Mouse (Mus musculus): Measurements from ENCODE around the gene Ndufs5. TPM values are rescaled to one million over a fixed set of nuclear protein-coding genes. Genes with fewer than 3 reads are reported as not detected.
A peak's percentile ranks its signal among the peaks of the same experiment; 100 is the strongest.

Ndufs5 gene
- polyA plus RNA-seq, 1 experiment from 2014 or later = 304 TPM

DNA sequence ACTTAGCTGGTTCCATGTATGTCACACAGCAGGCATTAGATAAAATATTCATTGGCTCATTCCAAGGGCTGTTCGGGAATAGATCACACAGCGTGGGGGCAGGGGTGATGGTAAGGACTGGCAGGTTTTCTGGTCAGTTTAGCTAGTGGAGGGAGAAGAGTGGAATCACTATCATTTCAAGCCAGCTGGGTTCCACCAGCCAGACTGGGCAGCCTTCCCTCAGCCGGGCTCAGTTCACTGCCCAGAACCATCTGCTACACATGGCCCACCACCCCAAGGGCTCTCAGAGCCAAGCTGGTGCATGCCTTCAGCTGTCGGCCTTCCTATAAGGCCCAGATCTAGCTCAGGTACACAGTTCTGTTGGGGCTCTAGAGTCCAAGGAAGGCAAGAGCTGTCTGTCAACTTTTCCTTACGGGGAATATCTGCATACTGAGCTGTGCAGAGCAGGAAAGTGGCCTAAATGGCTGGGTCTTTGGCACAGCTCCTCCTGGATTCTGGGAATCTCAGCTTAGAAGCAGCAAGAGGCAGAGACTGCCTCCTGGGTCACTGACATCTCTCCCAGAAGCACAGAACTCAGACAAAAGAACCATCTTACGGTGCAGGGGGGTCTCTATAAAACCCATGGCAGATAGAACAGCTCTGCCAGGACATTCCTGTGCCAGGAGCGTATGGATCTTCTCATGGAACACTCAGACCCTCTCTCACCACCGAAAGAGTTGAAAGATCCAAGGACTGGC is 32.3 kb downstream of the Ndufs5 start:
- H3K9ac ChIP-seq = no peak overlapping the region
- H3K27ac ChIP-seq = no peak overlapping the region
- H3K36me3 ChIP-seq = no peaks in the 10 kb centered on the region
- peaks cover 12% of the 10 kb centered on the region; the same call in 1 of the 2 replicates for H3K4me1 ChIP-seq (replicated peaks)
- H3K27me3 ChIP-seq (replicated peaks) = peaks cover 2% of the 10 kb centered on the region; the same call in 1 of the 2 replicates
- no peak overlapping the region for H3K4me3 ChIP-seq (replicated peaks)
- peak overlapping the region; percentile 100 for H3K4me2 ChIP-seq (replicated peaks)
- ATAC-seq = no peak
- WGBS = 65% methylated on average over 8 of the region's 8 CpGs
- H3K9me3 ChIP-seq = no peaks in the 10 kb centered on the region

DNA sequence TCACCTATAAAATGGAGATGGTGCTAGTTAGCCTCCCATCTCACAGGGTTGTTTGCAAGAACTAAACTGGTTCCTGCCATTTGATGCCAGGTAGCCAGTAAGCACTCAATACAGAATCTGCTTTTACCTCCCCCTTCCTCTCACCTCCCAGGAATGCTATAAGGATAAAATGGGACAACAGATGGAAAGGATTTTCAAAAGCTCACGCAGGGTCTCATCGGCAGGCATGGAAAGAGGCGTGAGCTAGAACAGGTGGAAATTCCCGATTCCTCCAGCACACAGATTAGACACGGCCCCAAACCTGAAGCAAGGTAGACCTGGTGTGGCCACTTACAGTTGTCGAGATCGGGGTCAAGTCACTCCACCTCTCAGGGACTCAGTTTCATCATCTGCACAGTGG is 33.0 kb downstream of the Ndufs5 start:
- H3K36me3 ChIP-seq = no peaks in the 10 kb centered on the region
- WGBS = 86% methylated on average over 7 of the region's 7 CpGs
- peaks cover 2% of the 10 kb centered on the region; the same call in 1 of the 2 replicates for H3K27me3 ChIP-seq (replicated peaks)
- H3K9me3 ChIP-seq = no peaks in the 10 kb centered on the region
- no peak overlapping the region for H3K9ac ChIP-seq
- H3K4me1 ChIP-seq (replicated peaks) = peaks cover 12% of the 10 kb centered on the region; the same call in 1 of the 2 replicates
- no peak overlapping the region for H3K4me3 ChIP-seq (replicated peaks)
- no peak overlapping the region for H3K4me2 ChIP-seq (replicated peaks)
- ATAC-seq = no peak
- no peak overlapping the region for H3K27ac ChIP-seq

DNA sequence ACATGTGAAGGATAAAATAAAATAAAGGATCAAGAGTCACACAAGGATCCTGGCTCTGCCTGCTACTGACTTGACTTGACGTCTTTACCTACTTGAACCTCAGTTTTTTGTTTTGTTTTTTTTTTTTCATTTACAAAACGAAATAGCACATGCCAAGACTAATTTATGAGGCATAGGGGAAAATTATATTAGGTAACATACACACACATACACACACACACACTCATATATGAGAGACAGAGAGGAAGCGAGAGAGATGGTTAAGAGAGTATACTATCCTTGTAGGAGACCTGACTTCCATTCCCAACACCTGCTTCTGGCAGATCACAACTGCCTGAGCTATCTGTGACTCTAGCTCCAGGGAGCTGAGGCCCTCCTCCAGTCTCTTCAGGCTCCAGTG is 33.7 kb downstream of the Ndufs5 start, which contains the start of gene Macf1:
Macf1 (minus strand) TSS at position 101 of the 400 bp plus-strand sequence.
- no peak for ATAC-seq
- WGBS = 86% methylated on average over 3 of the region's 3 CpGs
- H3K36me3 ChIP-seq = no peaks in the 10 kb centered on the region

DNA sequence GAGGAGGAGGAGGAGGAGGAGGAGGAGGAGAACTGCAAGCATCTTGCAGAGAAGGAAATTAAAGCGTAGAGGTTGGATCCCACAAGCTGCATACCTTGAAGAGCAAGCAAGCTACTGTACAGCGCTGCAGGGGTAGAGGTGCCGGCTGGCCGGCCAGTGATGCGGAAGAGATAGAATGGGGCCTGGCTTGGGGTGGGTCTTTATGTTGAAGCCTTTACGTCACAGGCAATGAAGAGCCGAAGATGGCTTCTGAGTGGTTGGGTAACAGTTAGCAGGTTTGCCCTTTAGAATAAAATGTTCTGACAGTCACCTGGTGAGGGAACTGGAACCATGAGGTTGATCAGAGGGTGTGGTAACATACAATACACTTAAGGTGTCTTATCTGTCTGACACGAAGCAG is 35.7 kb downstream of the Ndufs5 start:
- WGBS = 86% methylated on average over 8 of the region's 8 CpGs
- ATAC-seq = no peak

More for the DNA sequence above, 33.7 kb downstream of the Ndufs5 start, which contains the start of gene Macf1:
- H3K4me3 ChIP-seq (replicated peaks) = no peak within 1 kb of the TSS
- no peaks in the 10 kb centered on the region for H3K9me3 ChIP-seq
- H3K9ac ChIP-seq = no peak within 1 kb of the TSS
- H3K27ac ChIP-seq = no peak within 1 kb of the TSS
- no peak within 1 kb of the TSS for H3K4me2 ChIP-seq (replicated peaks)
- H3K4me1 ChIP-seq (replicated peaks) = peaks cover 12% of the 10 kb centered on the region; the same call in 1 of the 2 replicates
- H3K27me3 ChIP-seq (replicated peaks) = peaks cover 2% of the 10 kb centered on the region; the same call in 1 of the 2 replicates

DNA sequence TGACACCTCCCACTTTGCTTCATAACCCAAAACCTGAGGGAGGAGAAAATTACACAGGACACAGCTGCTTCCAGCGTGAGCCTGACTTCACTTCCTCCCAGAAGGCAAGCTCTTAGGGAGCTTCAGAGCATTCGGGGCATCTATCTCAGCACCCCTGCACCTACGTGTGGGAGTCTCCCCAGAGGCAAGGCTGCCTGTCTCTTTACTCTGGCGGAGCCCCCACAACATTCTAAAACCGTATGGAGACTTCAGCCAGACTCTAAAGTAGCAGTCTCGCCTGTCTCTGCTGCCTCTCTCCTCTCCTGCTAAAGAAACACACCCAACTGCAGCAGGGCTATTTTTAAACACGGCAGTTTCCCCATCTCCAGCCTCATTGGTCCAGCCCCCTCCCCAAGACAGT is 37.0 kb downstream of the Ndufs5 start:
- Histone ChIP-seq H3K27ac (no peak overlapping the region), H3K4me3 (replicated peaks) (no peak overlapping the region), H3K4me2 (replicated peaks) (0 out of 2 replicates have a peak overlapping the region, but pooled peaks have one; percentile 4), H3K36me3 (no peaks in the 10 kb centered on the region), H3K9me3 (no peaks in the 10 kb centered on the region), H3K27me3 (replicated peaks) (peaks cover under 1% of the 10 kb centered on the region; the same call in 1 of the 2 replicates), H3K9ac (peak overlapping the region; percentile 28; the same call in 1 of the 2 replicates), H3K4me1 (replicated peaks) (no peaks in the 10 kb centered on the region)
- no peak for ATAC-seq
- WGBS = 43% methylated on average over 7 of the region's 7 CpGs

More for the DNA sequence above, 35.7 kb downstream of the Ndufs5 start:
- Histone ChIP-seq H3K27me3 (replicated peaks) (peaks cover 2% of the 10 kb centered on the region; the same call in 1 of the 2 replicates), H3K9ac (no peak overlapping the region), H3K9me3 (no peaks in the 10 kb centered on the region), H3K4me2 (replicated peaks) (no peak overlapping the region), H3K27ac (no peak overlapping the region), H3K4me1 (replicated peaks) (peaks cover 8% of the 10 kb centered on the region; the same call in 1 of the 2 replicates), H3K4me3 (replicated peaks) (no peak overlapping the region), H3K36me3 (no peaks in the 10 kb centered on the region)

DNA sequence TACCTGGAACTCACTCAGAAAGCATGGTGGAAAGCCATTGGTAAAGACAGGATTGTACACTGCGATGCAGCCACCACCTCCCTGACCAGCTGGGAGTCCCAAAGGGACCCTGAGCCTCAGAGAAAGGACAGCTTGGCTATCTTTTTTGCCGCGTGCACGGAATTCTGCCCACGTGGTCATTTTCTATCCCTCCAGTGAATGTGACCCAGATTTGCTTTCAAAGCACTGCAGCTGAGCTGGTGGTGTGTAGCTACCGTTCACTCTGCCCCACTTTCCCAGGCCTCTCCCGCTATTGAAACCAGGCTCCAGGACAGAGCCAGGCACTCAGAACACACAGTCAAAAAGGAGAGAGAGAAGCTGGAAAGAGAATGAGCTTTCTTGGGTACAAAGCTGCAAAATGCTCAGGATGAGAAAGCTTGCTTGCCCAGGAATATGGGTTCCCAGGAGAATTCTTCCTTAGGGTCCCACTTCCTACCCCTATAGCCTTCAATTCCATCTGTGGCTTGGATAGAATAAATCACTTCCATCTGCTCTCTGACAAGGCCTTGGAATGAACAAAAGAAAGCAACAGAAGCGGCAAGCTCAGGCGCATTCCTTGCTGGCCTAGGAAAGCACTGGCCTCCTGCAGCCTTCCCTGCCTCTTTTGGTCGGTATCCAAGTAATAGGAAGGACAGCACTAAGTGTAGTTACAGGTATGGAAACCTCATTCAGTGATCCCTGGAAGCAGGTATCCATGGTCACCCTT is 40.8 kb downstream of the Ndufs5 start:
- H3K4me1 ChIP-seq (replicated peaks) = no peaks in the 10 kb centered on the region
- 73% methylated on average over 10 of the region's 10 CpGs for WGBS
- H3K27ac ChIP-seq = no peak overlapping the region
- no peak overlapping the region for H3K4me2 ChIP-seq (replicated peaks)
- no peak for ATAC-seq
- H3K36me3 ChIP-seq = no peaks in the 10 kb centered on the region
- H3K4me3 ChIP-seq (replicated peaks) = no peak overlapping the region
- H3K27me3 ChIP-seq (replicated peaks) = no peaks in the 10 kb centered on the region
- H3K9me3 ChIP-seq = no peaks in the 10 kb centered on the region
- no peak overlapping the region for H3K9ac ChIP-seq

DNA sequence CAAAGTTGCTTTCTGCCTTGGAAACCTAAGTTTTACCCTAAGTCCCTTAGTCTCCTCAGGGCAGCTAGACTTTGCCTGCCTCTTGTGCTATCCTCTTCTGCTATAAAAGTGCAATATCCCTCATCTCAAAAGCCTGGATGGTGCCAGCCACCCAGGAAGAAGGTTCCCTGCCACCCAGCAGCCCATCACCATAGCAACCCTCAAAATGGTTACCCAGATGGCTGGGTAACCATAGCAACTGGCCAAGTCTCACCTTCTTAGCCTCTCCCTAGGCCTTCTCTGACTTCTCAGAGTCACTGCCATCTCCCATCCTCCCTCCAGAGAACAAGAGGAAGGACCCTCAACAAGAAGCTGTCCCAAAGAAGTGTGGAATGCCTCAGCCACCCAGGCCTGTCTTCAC is 47.4 kb downstream of the Ndufs5 start:
- Histone ChIP-seq H3K9ac (no peak overlapping the region), H3K27me3 (replicated peaks) (no peaks in the 10 kb centered on the region), H3K4me1 (replicated peaks) (peaks cover 6% of the 10 kb centered on the region; the same call in 1 of the 2 replicates), H3K4me3 (replicated peaks) (no peak overlapping the region), H3K4me2 (replicated peaks) (no peak overlapping the region), H3K27ac (no peak overlapping the region), H3K9me3 (no peaks in the 10 kb centered on the region), H3K36me3 (no peaks in the 10 kb centered on the region)
- no peak for ATAC-seq

DNA sequence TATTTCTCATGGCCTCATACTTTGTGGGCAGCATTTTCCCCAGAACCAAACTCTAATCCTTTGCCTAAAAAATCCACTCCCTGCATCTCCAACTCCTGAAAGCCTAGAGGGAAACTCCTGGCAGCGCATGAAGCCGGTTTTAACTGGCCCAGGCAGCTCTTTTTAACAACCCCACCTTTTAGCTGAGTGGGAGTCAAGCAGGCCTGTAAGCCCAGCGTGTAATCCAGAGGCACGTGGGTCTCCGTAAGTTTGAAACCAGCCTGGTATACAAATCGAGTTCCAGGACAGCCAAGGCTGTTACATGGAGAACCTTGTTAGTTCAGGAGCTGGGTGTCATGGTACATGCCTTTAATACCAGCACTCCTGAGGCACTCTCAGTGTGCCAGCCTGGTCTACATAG is 48.3 kb downstream of the Ndufs5 start:
- H3K4me1 ChIP-seq (replicated peaks) = peaks cover 10% of the 10 kb centered on the region; the same call in 1 of the 2 replicates
- H3K9ac ChIP-seq = no peak overlapping the region
- H3K4me3 ChIP-seq (replicated peaks) = no peak overlapping the region
- no peaks in the 10 kb centered on the region for H3K27me3 ChIP-seq (replicated peaks)
- no peaks in the 10 kb centered on the region for H3K9me3 ChIP-seq
- H3K36me3 ChIP-seq = no peaks in the 10 kb centered on the region
- no peak overlapping the region for H3K27ac ChIP-seq
- no peak for ATAC-seq
- WGBS = 75% methylated on average over 6 of the region's 6 CpGs
- H3K4me2 ChIP-seq (replicated peaks) = no peak overlapping the region

DNA sequence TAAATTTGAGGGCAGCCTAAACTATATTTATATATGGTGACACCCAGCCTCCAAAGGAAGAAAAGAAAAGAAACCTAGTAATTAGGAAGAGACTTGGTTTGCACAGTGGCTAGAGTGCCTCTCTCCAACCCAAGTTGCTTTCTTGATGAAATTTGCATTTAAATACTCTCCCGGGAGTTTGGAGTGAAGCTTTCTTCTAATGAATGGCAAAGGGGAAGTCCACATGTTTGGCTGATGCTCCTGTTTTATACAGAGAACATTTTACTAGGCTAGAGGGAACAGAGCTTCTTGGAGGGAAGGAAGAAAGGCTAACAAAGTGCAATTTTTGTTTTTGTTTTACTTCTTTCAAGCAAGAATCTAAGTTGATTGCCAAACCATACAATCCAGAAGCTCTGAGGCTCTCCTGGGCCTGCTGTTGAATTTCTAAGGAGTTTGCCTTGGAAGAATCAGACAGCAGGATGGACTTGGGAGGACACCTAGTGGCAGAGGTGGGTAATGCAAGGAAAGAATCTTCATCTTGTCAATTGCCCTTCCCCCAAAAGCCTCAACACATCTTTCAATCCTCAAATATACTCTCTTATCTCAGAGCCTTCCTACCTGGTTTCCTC is 50.6 kb downstream of the Ndufs5 start:
- Histone ChIP-seq H3K9me3 (no peaks in the 10 kb centered on the region), H3K27me3 (replicated peaks) (no peaks in the 10 kb centered on the region), H3K9ac (no peak overlapping the region), H3K36me3 (no peaks in the 10 kb centered on the region), H3K4me3 (replicated peaks) (no peak overlapping the region), H3K27ac (no peak overlapping the region), H3K4me2 (replicated peaks) (no peak overlapping the region), H3K4me1 (replicated peaks) (peaks cover 21% of the 10 kb centered on the region)
- no peak for ATAC-seq
- WGBS = 69% methylated on average over 1 of the region's 1 CpGs

DNA sequence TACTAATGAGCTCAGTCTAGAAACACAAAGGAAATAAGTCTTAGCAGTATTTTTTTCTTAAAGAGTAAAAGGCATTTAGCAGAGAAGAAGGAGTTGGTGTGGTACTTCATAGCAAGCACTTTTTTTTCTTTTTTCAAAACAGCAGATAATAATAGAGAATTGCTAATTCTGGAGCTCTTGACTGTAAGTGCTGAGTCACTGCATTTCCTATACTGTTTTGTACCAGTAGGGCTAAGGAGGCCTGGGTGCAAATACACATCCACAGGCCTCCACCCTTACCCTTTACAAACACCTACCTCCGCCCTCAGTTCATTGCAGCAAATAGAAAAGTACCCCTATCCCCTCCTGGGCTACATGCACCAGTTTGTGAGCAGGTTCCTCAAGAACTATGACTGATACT is 51.5 kb downstream of the Ndufs5 start:
- Histone ChIP-seq H3K9ac (no peak overlapping the region), H3K27ac (no peak overlapping the region), H3K4me3 (replicated peaks) (no peak overlapping the region), H3K4me2 (replicated peaks) (no peak overlapping the region), H3K36me3 (no peaks in the 10 kb centered on the region), H3K9me3 (no peaks in the 10 kb centered on the region), H3K27me3 (replicated peaks) (no peaks in the 10 kb centered on the region), H3K4me1 (replicated peaks) (peaks cover 26% of the 10 kb centered on the region)
- 82% methylated on average over 1 of the region's 1 CpGs for WGBS
- no peak for ATAC-seq

DNA sequence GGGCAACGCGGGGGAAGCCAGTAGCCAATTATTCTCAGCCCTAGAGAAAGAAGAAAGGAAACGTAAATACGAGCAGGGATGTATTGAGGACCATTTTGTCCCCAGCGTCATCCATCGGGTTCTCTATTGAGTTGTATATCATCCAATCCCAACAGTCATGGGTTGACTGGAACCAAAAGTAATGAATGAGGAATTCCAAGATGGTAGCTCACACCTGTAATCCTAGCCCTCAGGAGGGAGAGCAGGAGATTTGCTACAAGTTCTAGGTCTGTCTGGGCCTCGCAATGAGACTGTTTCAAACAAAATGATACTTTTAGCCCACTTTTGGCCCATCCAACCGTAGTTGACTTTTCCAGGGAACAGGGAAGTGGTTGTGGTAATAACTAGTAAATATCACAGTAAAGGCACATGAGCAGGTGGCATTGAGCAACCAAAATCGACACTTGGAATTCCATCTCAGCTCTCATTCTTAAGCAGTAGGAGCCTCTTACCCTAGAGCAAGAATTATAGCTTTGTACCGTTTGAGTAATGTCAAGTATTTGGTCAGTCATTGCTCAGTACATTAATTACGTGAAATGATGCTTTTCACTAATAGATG is 52.2 kb downstream of the Ndufs5 start:
- peak overlapping the region; percentile 96 for H3K9ac ChIP-seq
- no peak for ATAC-seq
- H3K4me1 ChIP-seq (replicated peaks) = peaks cover 26% of the 10 kb centered on the region
- H3K27me3 ChIP-seq (replicated peaks) = no peaks in the 10 kb centered on the region
- H3K4me2 ChIP-seq (replicated peaks) = peak overlapping the region; percentile 89
- WGBS = 36% methylated on average over 11 of the region's 11 CpGs
- peak overlapping the region; percentile 99 for H3K27ac ChIP-seq
- H3K36me3 ChIP-seq = no peaks in the 10 kb centered on the region
- H3K9me3 ChIP-seq = no peaks in the 10 kb centered on the region
- peak overlapping the region; percentile 98 for H3K4me3 ChIP-seq (replicated peaks)
